Mouse (Mus musculus): ENCODE data around the gene Nmur1. TPM values are rescaled to one million over a fixed set of nuclear protein-coding genes. Genes with fewer than 3 reads are reported as not detected.

Nmur1 gene
- polyA plus RNA-seq, 1 experiment: 0.02 TPM

DNA sequence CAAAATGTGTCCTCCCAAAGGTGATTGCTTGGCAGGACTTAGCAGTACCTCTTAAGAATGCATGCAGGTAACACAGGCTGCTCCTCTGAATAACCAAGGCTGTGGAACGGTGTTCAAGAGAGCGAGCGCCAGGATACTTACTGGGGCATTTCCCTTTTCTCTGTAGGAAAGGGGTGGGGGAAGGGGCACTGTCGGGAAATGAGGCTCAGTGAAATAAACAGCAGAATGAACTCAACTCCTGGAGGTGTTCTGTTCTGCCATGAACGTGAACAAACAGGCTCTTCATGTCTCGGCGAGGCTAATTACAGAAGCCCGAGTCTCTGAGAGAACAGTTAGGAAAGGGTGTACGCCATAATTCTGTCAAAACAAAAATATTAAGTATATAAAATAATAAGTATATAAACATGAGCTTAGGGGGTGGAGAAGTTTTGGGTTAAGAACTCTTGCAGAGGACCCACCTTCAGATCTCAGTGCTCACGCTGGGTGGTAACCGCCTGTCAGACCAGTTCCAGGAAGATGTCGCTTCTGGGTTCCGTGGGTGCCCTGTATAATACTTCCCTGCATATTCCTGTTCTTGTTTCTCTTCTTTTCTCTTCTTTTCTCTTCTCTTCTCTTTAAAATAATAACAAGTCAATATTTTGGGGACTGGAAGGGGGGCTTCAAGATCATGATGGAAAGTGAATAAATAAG lies 31.0 kb upstream of the Nmur1 start:
- Histone ChIP-seq H3ac (ENCODE audit: control insufficient read depth, insufficient read length, low read depth) (no peak overlapping the region), H3K36me3 (ENCODE audit: control insufficient read depth, insufficient read depth) (no peaks in the 10 kb centered on the region), H3K79me2 (ENCODE audit: control insufficient read depth, insufficient read depth) (no peaks in the 10 kb centered on the region), H3K4me3 (ENCODE audit: insufficient read depth, poor library complexity, severe bottlenecking) (no peak overlapping the region), H3K79me3 (ENCODE audit: low read depth) (no peaks in the 10 kb centered on the region), H3K27me3 (ENCODE audit: control insufficient read depth, insufficient read depth, insufficient read length) (no peaks in the 10 kb centered on the region)
- no peak for TF ChIP-seq MYOG (IDR thresholded peaks at IDR 0.05; ENCODE audit: control insufficient read depth, extremely low read depth, insufficient read length)
- TF ChIP-seq MYOD1 (IDR thresholded peaks at IDR 0.05; ENCODE audit: control insufficient read depth, insufficient read length, low read depth): no peak
- no peak for TF ChIP-seq FOSL1 (IDR thresholded peaks at IDR 0.05; ENCODE audit: insufficient read depth, low read length, poor library complexity, severe bottlenecking)
- TF ChIP-seq CTCF (IDR thresholded peaks at IDR 0.05; ENCODE audit: control insufficient read depth, insufficient read depth, insufficient read length): no peak
- no peak for TF ChIP-seq USF1 (IDR thresholded peaks at IDR 0.05; ENCODE audit: low read depth)
- TF ChIP-seq MAX (IDR thresholded peaks at IDR 0.05): no peak
- no peak for TF ChIP-seq CEBPB (IDR thresholded peaks at IDR 0.05; ENCODE audit: low read depth)

GRCm38 (mm10) chr1:86452713-86453112 lies 26.7 kb upstream of the Nmur1 start:
- Histone ChIP-seq H3K79me2 (ENCODE audit: control insufficient read depth, insufficient read depth) (no peaks in the 10 kb centered on the region), H3K79me3 (ENCODE audit: low read depth) (no peaks in the 10 kb centered on the region), H3K4me3 (ENCODE audit: insufficient read depth, poor library complexity, severe bottlenecking) (no peak overlapping the region), H3ac (ENCODE audit: control insufficient read depth, insufficient read length, low read depth) (no peak overlapping the region), H3K36me3 (ENCODE audit: control insufficient read depth, insufficient read depth) (no peaks in the 10 kb centered on the region), H3K27me3 (ENCODE audit: control insufficient read depth, insufficient read depth, insufficient read length) (no peaks in the 10 kb centered on the region)
- TF ChIP-seq FOSL1 (IDR thresholded peaks at IDR 0.05; ENCODE audit: insufficient read depth, low read length, poor library complexity, severe bottlenecking): no peak
- TF ChIP-seq MYOG (IDR thresholded peaks at IDR 0.05; ENCODE audit: control insufficient read depth, extremely low read depth, insufficient read length): no peak
- no peak for TF ChIP-seq MAX (IDR thresholded peaks at IDR 0.05)
- no peak for TF ChIP-seq CTCF (IDR thresholded peaks at IDR 0.05; ENCODE audit: control insufficient read depth, insufficient read depth, insufficient read length)
- TF ChIP-seq USF1 (IDR thresholded peaks at IDR 0.05; ENCODE audit: low read depth): no peak
- TF ChIP-seq MYOD1 (IDR thresholded peaks at IDR 0.05; ENCODE audit: control insufficient read depth, insufficient read length, low read depth): no peak
- TF ChIP-seq CEBPB (IDR thresholded peaks at IDR 0.05; ENCODE audit: low read depth): no peak

DNA sequence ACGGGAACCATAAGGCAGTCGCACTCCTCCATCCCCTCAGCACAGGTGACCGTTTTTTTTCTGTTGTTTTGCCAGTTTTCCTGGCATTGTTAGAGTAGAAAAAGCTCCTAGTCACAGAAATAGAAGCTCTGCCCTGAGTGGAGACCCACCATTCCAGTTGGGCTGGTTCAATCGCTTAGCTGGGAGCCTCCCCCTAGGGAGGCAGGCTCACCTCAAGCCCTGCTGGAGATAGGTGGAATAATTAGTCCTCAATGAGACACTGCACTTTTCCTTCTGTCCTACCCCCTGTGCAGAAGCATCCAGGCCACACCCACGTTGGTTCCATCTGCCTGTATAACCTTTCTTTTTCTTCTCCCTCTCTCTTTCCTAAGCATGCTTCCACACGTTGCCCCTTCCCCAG lies 23.9 kb upstream of the Nmur1 start:
- Histone ChIP-seq H3ac (ENCODE audit: control insufficient read depth, insufficient read length, low read depth) (no peak overlapping the region), H3K79me3 (ENCODE audit: low read depth) (no peaks in the 10 kb centered on the region), H3K27me3 (ENCODE audit: control insufficient read depth, insufficient read depth, insufficient read length) (no peaks in the 10 kb centered on the region), H3K4me3 (ENCODE audit: insufficient read depth, poor library complexity, severe bottlenecking) (no peak overlapping the region), H3K36me3 (ENCODE audit: control insufficient read depth, insufficient read depth) (no peaks in the 10 kb centered on the region), H3K79me2 (ENCODE audit: control insufficient read depth, insufficient read depth) (no peaks in the 10 kb centered on the region)
- TF ChIP-seq MYOD1 (IDR thresholded peaks at IDR 0.05; ENCODE audit: control insufficient read depth, insufficient read length, low read depth) (no peak), CEBPB (IDR thresholded peaks at IDR 0.05; ENCODE audit: low read depth) (no peak)

DNA sequence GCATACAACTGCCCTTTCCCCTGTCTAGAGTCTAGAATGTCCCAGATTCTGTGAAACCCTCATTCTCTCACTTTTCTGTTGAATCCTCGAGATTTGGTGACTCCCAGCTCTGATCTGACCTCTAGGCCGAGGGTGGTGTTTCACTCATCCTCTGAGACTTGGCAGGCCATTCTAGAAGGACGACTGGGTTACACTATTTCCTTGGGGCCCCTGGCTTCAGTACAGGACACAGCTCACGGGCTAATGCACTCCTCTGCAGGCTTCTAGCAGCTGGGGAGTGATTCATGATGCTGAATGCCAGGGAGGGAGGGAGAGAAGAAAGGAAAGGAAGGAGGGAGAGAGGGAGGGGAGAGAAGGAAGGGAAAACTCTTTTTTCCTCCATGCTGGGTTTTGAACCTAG lies 22.2 kb upstream of the Nmur1 start:
- TF ChIP-seq USF1 (IDR thresholded peaks at IDR 0.05; ENCODE audit: low read depth): no peak
- TF ChIP-seq FOSL1 (IDR thresholded peaks at IDR 0.05; ENCODE audit: insufficient read depth, low read length, poor library complexity, severe bottlenecking): no peak
- no peak for TF ChIP-seq MYOD1 (IDR thresholded peaks at IDR 0.05; ENCODE audit: control insufficient read depth, insufficient read length, low read depth)
- TF ChIP-seq CTCF (IDR thresholded peaks at IDR 0.05; ENCODE audit: control insufficient read depth, insufficient read depth, insufficient read length): no peak
- no peak for TF ChIP-seq MAX (IDR thresholded peaks at IDR 0.05)
- no peak for TF ChIP-seq CEBPB (IDR thresholded peaks at IDR 0.05; ENCODE audit: low read depth)
- no peak for TF ChIP-seq MYOG (IDR thresholded peaks at IDR 0.05; ENCODE audit: control insufficient read depth, extremely low read depth, insufficient read length)
- no peaks in the 10 kb centered on the region for H3K79me3 ChIP-seq (ENCODE audit: low read depth)
- no peaks in the 10 kb centered on the region for H3K27me3 ChIP-seq (ENCODE audit: control insufficient read depth, insufficient read depth, insufficient read length)
- no peak overlapping the region for H3K4me3 ChIP-seq (ENCODE audit: insufficient read depth, poor library complexity, severe bottlenecking)
- peaks cover 3% of the 10 kb centered on the region for H3K79me2 ChIP-seq (ENCODE audit: control insufficient read depth, insufficient read depth)
- H3ac ChIP-seq (ENCODE audit: control insufficient read depth, insufficient read length, low read depth): no peak overlapping the region
- no peaks in the 10 kb centered on the region for H3K36me3 ChIP-seq (ENCODE audit: control insufficient read depth, insufficient read depth)

DNA sequence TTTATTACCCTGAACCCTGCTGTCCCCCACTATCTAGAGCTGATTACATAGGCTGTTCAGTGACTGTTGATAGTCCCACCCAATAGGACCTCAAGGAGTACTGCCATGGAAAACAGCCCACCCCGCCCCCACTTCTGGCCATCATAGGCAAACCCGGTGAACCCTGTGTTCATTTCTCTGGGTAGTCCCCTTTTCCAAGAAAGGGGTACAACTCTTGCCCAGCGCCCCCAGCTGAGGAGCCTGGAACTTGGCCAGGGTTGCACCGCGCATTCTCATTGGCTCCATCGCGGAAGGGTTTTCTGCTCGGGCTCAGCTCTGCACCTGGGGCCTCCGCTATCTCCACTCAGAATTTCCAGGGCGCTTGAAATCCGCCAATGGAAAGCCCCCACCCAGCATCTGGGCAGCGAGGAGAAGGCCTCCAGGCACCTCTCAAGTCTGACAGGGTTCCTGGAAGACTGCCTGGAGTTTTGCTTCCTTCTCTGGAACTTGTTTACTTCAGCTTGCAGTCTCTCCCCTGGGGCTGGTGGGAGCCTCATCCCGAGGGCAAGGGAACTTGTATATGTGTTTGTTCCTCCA lies 21.7 kb upstream of the Nmur1 start:
- no peaks in the 10 kb centered on the region for H3K36me3 ChIP-seq (ENCODE audit: control insufficient read depth, insufficient read depth)
- no peaks in the 10 kb centered on the region for H3K27me3 ChIP-seq (ENCODE audit: control insufficient read depth, insufficient read depth, insufficient read length)
- no peak for TF ChIP-seq CEBPB (IDR thresholded peaks at IDR 0.05; ENCODE audit: low read depth)
- no peak for TF ChIP-seq FOSL1 (IDR thresholded peaks at IDR 0.05; ENCODE audit: insufficient read depth, low read length, poor library complexity, severe bottlenecking)
- no peak for TF ChIP-seq MAX (IDR thresholded peaks at IDR 0.05)
- no peak for TF ChIP-seq CTCF (IDR thresholded peaks at IDR 0.05; ENCODE audit: control insufficient read depth, insufficient read depth, insufficient read length)
- TF ChIP-seq USF1 (IDR thresholded peaks at IDR 0.05; ENCODE audit: low read depth): no peak
- no peak for TF ChIP-seq MYOD1 (IDR thresholded peaks at IDR 0.05; ENCODE audit: control insufficient read depth, insufficient read length, low read depth)
- TF ChIP-seq MYOG (IDR thresholded peaks at IDR 0.05; ENCODE audit: control insufficient read depth, extremely low read depth, insufficient read length): no peak

More for the DNA sequence above, 21.7 kb upstream of the Nmur1 start:
- Histone ChIP-seq H3K79me2 (ENCODE audit: control insufficient read depth, insufficient read depth) (peaks cover 8% of the 10 kb centered on the region), H3ac (ENCODE audit: control insufficient read depth, insufficient read length, low read depth) (no peak overlapping the region), H3K4me3 (ENCODE audit: insufficient read depth, poor library complexity, severe bottlenecking) (no peak overlapping the region), H3K79me3 (ENCODE audit: low read depth) (no peaks in the 10 kb centered on the region)
